In genomic region chr3:96263558-96264403, GRCm38 (mm10) we compare ENCODE assay signal across 9 mouse cellular contexts. TPM values are rescaled to one million over a fixed set of nuclear protein-coding genes. Genes with fewer than 3 reads are reported as not detected.
DNase-seq lines count a peak whose midpoint lies in the region; ATAC-seq and TF ChIP-seq lines count a peak whose summit lies in the region.
"Had no signal": no experiment of that assay in that cellular context is flagged by ENCODE, and none has a peak within 500 bp of the region (broad histone marks: within the 10 kb centered on the region; RNA-seq: fewer than 3 reads in every experiment).

No protein-coding gene starts in this region.

- H3K4me1 ChIP-seq in intestine, postnatal 0 days (replicated peaks; ENCODE audit: control insufficient read depth, insufficient read depth, low read length): no peaks in the 10 kb centered on the region
- peaks cover 9% of the 10 kb centered on the region for H3K4me1 ChIP-seq in lung, embryonic 14.5 days (ENCODE audit: insufficient read depth)

- ATAC-seq in intestine, postnatal 0 days: peak; percentile 45
- ATAC-seq in lung, embryonic 14.5 days (ENCODE audit: insufficient read depth): 0 out of 2 replicates have a peak, but pooled peaks have one; percentile 15

- intact Hi-C loops in left cerebral cortex, postnatal 25 days (cut with DNase I): loop anchor here (2.0 kb wide), 1 partner anchor 43 kb away; the partner anchor contains the start of genes Hist2h2ac and Hist2h2be

- peak overlapping the region; percentile 85 for H3K4me2 ChIP-seq in intestine, postnatal 0 days (replicated peaks; ENCODE audit: low read depth)
- peak overlapping the region; percentile 85 for H3K4me2 ChIP-seq in lung, embryonic 14.5 days

- peak overlapping the region; percentile 62 for H3K4me3 ChIP-seq in intestine, postnatal 0 days (ENCODE audit: low read depth, low read length)
- peak overlapping the region; percentile 60 for H3K4me3 ChIP-seq in lung, embryonic 14.5 days (ENCODE audit: low read depth, low read length)

- H3K27ac ChIP-seq in intestine, postnatal 0 days (ENCODE audit: low read depth, low read length): peak overlapping the region; percentile 94
- H3K27ac ChIP-seq in lung, embryonic 14.5 days (ENCODE audit: low read depth): peak overlapping the region; percentile 99

- peak; percentile 51 to 71 for DNase-seq in right cerebral cortex, adult 2 months (ENCODE audit: low spot score in 2 of 2)
- no peak for DNase-seq in right cerebral cortex, postnatal 36 days (ENCODE audit: low spot score in 2 of 2)
- peak; percentile 40 to 63 for DNase-seq in cerebellum, adult 18-20 months
- peak; percentile 47 to 59 for DNase-seq in frontal cortex, postnatal 36 days (ENCODE audit: low spot score in 2 of 2)
- no peak for DNase-seq in lung, embryonic 14.5 days
- DNase-seq in right cerebral cortex, postnatal 10 days (ENCODE audit: low spot score in 2 of 2): peak; percentile 47 to 64
- DNase-seq in left cerebral cortex, postnatal 25 days (ENCODE audit: low spot score in 2 of 2): no peak

- no peaks in the 10 kb centered on the region for H3K36me3 ChIP-seq in intestine, postnatal 0 days (ENCODE audit: control insufficient read depth, insufficient read depth)
- no peaks in the 10 kb centered on the region for H3K36me3 ChIP-seq in lung, embryonic 14.5 days (ENCODE audit: insufficient read depth)

- H3K27me3 ChIP-seq in intestine, postnatal 0 days (replicated peaks; ENCODE audit: control insufficient read depth, insufficient read depth, low read length): no peaks in the 10 kb centered on the region
- H3K27me3 ChIP-seq in lung, embryonic 14.5 days (ENCODE audit: insufficient read depth, low read length): no peaks in the 10 kb centered on the region

- no peaks in the 10 kb centered on the region for H3K9me3 ChIP-seq in intestine, postnatal 0 days (ENCODE audit: control insufficient read depth)
- H3K9me3 ChIP-seq in lung, embryonic 14.5 days (ENCODE audit: low read depth, low read length): no peaks in the 10 kb centered on the region

- no peak for TF ChIP-seq CTCF in intestine, postnatal 0 days (IDR thresholded peaks at IDR 0.05; ENCODE audit: low read depth)
- TF ChIP-seq CTCF in lung, embryonic 14.5 days (IDR thresholded peaks at IDR 0.05; ENCODE audit: low read depth): no peak

- H3K9ac ChIP-seq in intestine, postnatal 0 days (ENCODE audit: low read depth, low read length): peak overlapping the region; percentile 72
- peak overlapping the region; percentile 80 for H3K9ac ChIP-seq in lung, embryonic 14.5 days

- WGBS in intestine, postnatal 0 days: 4% methylated on average over 27 of the region's 27 CpGs
- 6% methylated on average over 27 of the region's 27 CpGs for WGBS in lung, embryonic 14.5 days

RNA-seq across cellular contexts. Expression of gene Hist2h4, which starts 0.7 kb away (rescaled TPM):
- polyA plus RNA-seq in intestine, postnatal 0 days (2015; fragmentation: Nextera tagmentation; extraction: Ambion mirVana): 2.1 and 4.7 TPM in 2 replicates
- polyA plus RNA-seq in lung, embryonic 14.5 days (2014; fragmentation: Nextera tagmentation; extraction: Ambion mirVana): 11.3 and 16.6 TPM in 2 replicates
- total RNA-seq in left cerebral cortex, postnatal 25 days (2021): 10 to 100 TPM; 25.6 to 30.9 TPM

RNA-seq across cellular contexts. Expression of gene Hist2h3b, which starts 4.7 kb away (rescaled TPM):
- polyA plus RNA-seq in intestine, postnatal 0 days (2015; fragmentation: Nextera tagmentation; extraction: Ambion mirVana): 13.3 and 19.9 TPM in 2 replicates
- 100 and 111 TPM in 2 replicates for polyA plus RNA-seq in lung, embryonic 14.5 days (2014; fragmentation: Nextera tagmentation; extraction: Ambion mirVana)
- total RNA-seq in left cerebral cortex, postnatal 25 days (2021): 10 to 100 TPM; 41.5 to 49.1 TPM

RNA-seq across cellular contexts. Expression of gene Hist2h2bb, which starts 5.8 kb away (rescaled TPM):
- polyA plus RNA-seq in intestine, postnatal 0 days (2015; fragmentation: Nextera tagmentation; extraction: Ambion mirVana): 2.3 and 3.9 TPM in 2 replicates
- polyA plus RNA-seq in lung, embryonic 14.5 days (2014; fragmentation: Nextera tagmentation; extraction: Ambion mirVana): 23.2 and 26.7 TPM in 2 replicates
- 100 to 1,000 TPM; 102 to 120 TPM for total RNA-seq in left cerebral cortex, postnatal 25 days (2021)

RNA-seq across cellular contexts. Expression of gene Hist2h3c1, which starts 17.3 kb away (rescaled TPM):
- polyA plus RNA-seq in intestine, postnatal 0 days (2015; fragmentation: Nextera tagmentation; extraction: Ambion mirVana): 0.42 and 1.1 TPM in 2 replicates
- polyA plus RNA-seq in lung, embryonic 14.5 days (2014; fragmentation: Nextera tagmentation; extraction: Ambion mirVana): 0.30 and 2.3 TPM in 2 replicates
- total RNA-seq in left cerebral cortex, postnatal 25 days (2021): not detected
- polyA plus RNA-seq: frontal cortex, adult 2 months had no signal

RNA-seq across cellular contexts. Expression of gene Hist2h2aa1, which starts 18.5 kb away (rescaled TPM):
- 30.6 and 55.7 TPM in 2 replicates for polyA plus RNA-seq in intestine, postnatal 0 days (2015; fragmentation: Nextera tagmentation; extraction: Ambion mirVana)
- 13.0 and 15.7 TPM in 2 replicates for polyA plus RNA-seq in lung, embryonic 14.5 days (2014; fragmentation: Nextera tagmentation; extraction: Ambion mirVana)
- 1 to 10 TPM; 6.9 to 9.0 TPM for total RNA-seq in left cerebral cortex, postnatal 25 days (2021)

Comparison
In these comparisons a context has a peak if more than half of its experiments do, and no peak if none do; other contexts are left out.
1. DNase-seq: peak in right cerebral cortex, adult 2 months (2 of 2), cerebellum, adult 18-20 months (2 of 2), frontal cortex, postnatal 36 days (2 of 2) and right cerebral cortex, postnatal 10 days (2 of 2); none in right cerebral cortex, postnatal 36 days (0 of 2), lung, embryonic 14.5 days (single experiment) and left cerebral cortex, postnatal 25 days (0 of 2).